Mouse (Mus musculus): Measurements from ENCODE around the gene Gm20855.
"Not testable (repeated sequence)": the region's sequence is repeated elsewhere in the genome, so short reads cannot be mapped to it uniquely, and the experiment has no call there.

The Gm20855 gene

GRCm38 (mm10) chrY:35131733-35132132 is at the start of gene Gm20855:
Gene Gm20855 (minus strand): TSS chrY:35131833.
- DNase-seq: not testable (repeated sequence)

Data from cerebellum, postnatal 10 days (tissue).